Mouse (Mus musculus) embryonic fibroblast, embryonic 13.5 days (primary cell): ENCODE results near the gene Zswim1.

Experiments
- CTCF ChIP-seq: IDR thresholded peaks from 2 replicates; pipeline ENCODE4 v1.5.1; 2011; ENCODE audit warnings: mild to moderate bottlenecking, control low read depth, low read length, moderate library complexity, borderline replicate concordance; ENCODE audit not compliant: insufficient read depth
- POLR2A ChIP-seq: IDR thresholded peaks from 2 replicates; pipeline ENCODE4 v1.6.1; 2011; ENCODE audit warnings: low read depth, mild to moderate bottlenecking, control low read depth, low read length, moderate library complexity

DNA sequence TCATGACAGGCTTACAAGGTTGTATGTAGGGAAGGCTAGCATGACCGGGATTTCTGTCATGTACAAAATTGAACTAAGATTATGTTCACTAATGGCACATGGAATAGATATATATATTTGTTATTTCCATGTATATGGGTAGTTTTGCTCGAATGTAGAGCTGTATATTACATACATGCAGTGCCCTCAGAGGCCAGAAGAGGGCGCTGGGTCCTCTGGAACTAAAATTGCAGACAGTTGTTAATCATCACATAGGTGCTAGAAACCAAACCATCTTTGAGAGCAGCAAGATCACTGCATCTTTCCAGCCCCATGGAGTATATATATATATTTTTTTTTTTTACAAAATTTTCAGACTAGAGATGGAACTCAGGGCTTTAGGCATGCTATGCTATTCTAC lies 23.3 kb downstream of the Zswim1 start:
- TF ChIP-seq POLR2A (no peak), CTCF (no peak)
